Mouse (Mus musculus): ENCODE measurements around the gene Snx3. TPM values are rescaled to one million over a fixed set of nuclear protein-coding genes. Genes with fewer than 3 reads are reported as not detected.
A peak's percentile ranks its signal among the peaks of the same experiment; 100 is the strongest.

The Snx3 gene
- polyA plus RNA-seq, 1 experiment from 2014 or later, result 260 TPM

- no peaks in the 10 kb centered on the region for H3K9me3 ChIP-seq
- no peak for DNase-seq (ENCODE audit: extremely low spot score, low spot score)
- H3K27ac ChIP-seq, result no peak overlapping the region
- WGBS, result 40% methylated on average over 8 of the region's 8 CpGs
- H3K4me3 ChIP-seq, result no peak overlapping the region
- H3K36me3 ChIP-seq (replicated peaks), result no peaks in the 10 kb centered on the region
- H3K4me1 ChIP-seq, result peaks cover 6% of the 10 kb centered on the region
- no peaks in the 10 kb centered on the region for H3K27me3 ChIP-seq (ENCODE audit: poor library complexity, severe bottlenecking)
Observed at GRCm38 (mm10) chr10:42488606-42489296, 13.1 kb upstream of the Snx3 start.

GRCm38 (mm10) chr10:42491158-42491557 is 10.7 kb upstream of the Snx3 start:
- Histone ChIP-seq H3K27ac (no peak overlapping the region), H3K4me1 (peaks cover 6% of the 10 kb centered on the region), H3K9me3 (no peaks in the 10 kb centered on the region), H3K4me3 (no peak overlapping the region), H3K27me3 (ENCODE audit: poor library complexity, severe bottlenecking) (no peaks in the 10 kb centered on the region), H3K36me3 (replicated peaks) (no peaks in the 10 kb centered on the region)
- WGBS, result 67% methylated on average over 1 of the region's 1 CpGs
- no peak for DNase-seq (ENCODE audit: extremely low spot score, low spot score)

- 86% methylated on average over 10 of the region's 10 CpGs for WGBS
- H3K27ac ChIP-seq, result no peak overlapping the region
- H3K27me3 ChIP-seq (ENCODE audit: poor library complexity, severe bottlenecking), result no peaks in the 10 kb centered on the region
- no peaks in the 10 kb centered on the region for H3K36me3 ChIP-seq (replicated peaks)
- no peaks in the 10 kb centered on the region for H3K9me3 ChIP-seq
- H3K4me3 ChIP-seq, result no peak overlapping the region
- peaks cover 6% of the 10 kb centered on the region for H3K4me1 ChIP-seq
- DNase-seq (ENCODE audit: extremely low spot score, low spot score), result no peak
Observed at GRCm38 (mm10) chr10:42492027-42492771, 9.6 kb upstream of the Snx3 start.

- WGBS, result 49% methylated on average over 4 of the region's 4 CpGs
- Histone ChIP-seq H3K27ac (no peak overlapping the region), H3K4me1 (peaks cover 6% of the 10 kb centered on the region), H3K27me3 (ENCODE audit: poor library complexity, severe bottlenecking) (no peaks in the 10 kb centered on the region), H3K4me3 (no peak overlapping the region), H3K9me3 (no peaks in the 10 kb centered on the region), H3K36me3 (replicated peaks) (no peaks in the 10 kb centered on the region)
- DNase-seq (ENCODE audit: extremely low spot score, low spot score), result no peak
Observed at GRCm38 (mm10) chr10:42493000-42493399, 8.8 kb upstream of the Snx3 start.

GRCm38 (mm10) chr10:42500611-42501010 is 1.2 kb upstream of the Snx3 start:
- H3K4me1 ChIP-seq, result peaks cover 16% of the 10 kb centered on the region
- H3K27me3 ChIP-seq (ENCODE audit: poor library complexity, severe bottlenecking), result no peaks in the 10 kb centered on the region
- H3K4me3 ChIP-seq, result no peak overlapping the region
- 94% methylated on average over 8 of the region's 8 CpGs for WGBS
- DNase-seq (ENCODE audit: extremely low spot score, low spot score), result no peak
- 0 out of 2 replicates have a peak overlapping the region, but pooled peaks have one; percentile 96 for H3K27ac ChIP-seq
- peaks cover 15% of the 10 kb centered on the region for H3K36me3 ChIP-seq (replicated peaks)
- no peaks in the 10 kb centered on the region for H3K9me3 ChIP-seq

- WGBS, result 84% methylated on average over 5 of the region's 5 CpGs
- Histone ChIP-seq H3K4me1 (peaks cover 16% of the 10 kb centered on the region), H3K36me3 (replicated peaks) (peaks cover 17% of the 10 kb centered on the region), H3K27me3 (ENCODE audit: poor library complexity, severe bottlenecking) (no peaks in the 10 kb centered on the region), H3K9me3 (no peaks in the 10 kb centered on the region), H3K27ac (peak overlapping the region; percentile 96), H3K4me3 (peak overlapping the region; percentile 89)
- DNase-seq (ENCODE audit: extremely low spot score, low spot score), result no peak
Observed at GRCm38 (mm10) chr10:42501161-42501560, 669 bp upstream of the Snx3 start.

GRCm38 (mm10) chr10:42502349-42503111 is 700 bp downstream of the Snx3 start:
- H3K4me1 ChIP-seq, result peaks cover 16% of the 10 kb centered on the region
- no peaks in the 10 kb centered on the region for H3K27me3 ChIP-seq (ENCODE audit: poor library complexity, severe bottlenecking)
- H3K4me3 ChIP-seq, result peak overlapping the region; percentile 89
- peak overlapping the region; percentile 96 for H3K27ac ChIP-seq
- H3K36me3 ChIP-seq (replicated peaks), result peaks cover 29% of the 10 kb centered on the region
- DNase-seq (ENCODE audit: extremely low spot score, low spot score), result peak; percentile 62
- H3K9me3 ChIP-seq, result no peaks in the 10 kb centered on the region
- WGBS, result 1% methylated on average over 55 of the region's 55 CpGs

GRCm38 (mm10) chr10:42504096-42504710 is 2.4 kb downstream of the Snx3 start:
- no peak overlapping the region for H3K27ac ChIP-seq
- H3K36me3 ChIP-seq (replicated peaks), result peaks cover 46% of the 10 kb centered on the region
- no peaks in the 10 kb centered on the region for H3K9me3 ChIP-seq
- no peaks in the 10 kb centered on the region for H3K27me3 ChIP-seq (ENCODE audit: poor library complexity, severe bottlenecking)
- DNase-seq (ENCODE audit: extremely low spot score, low spot score), result no peak
- WGBS, result 93% methylated on average over 10 of the region's 10 CpGs
- peaks cover 16% of the 10 kb centered on the region for H3K4me1 ChIP-seq
- no peak overlapping the region for H3K4me3 ChIP-seq

- DNase-seq (ENCODE audit: extremely low spot score, low spot score), result no peak
- H3K36me3 ChIP-seq (replicated peaks), result peaks cover 69% of the 10 kb centered on the region
- H3K9me3 ChIP-seq, result no peaks in the 10 kb centered on the region
- no peaks in the 10 kb centered on the region for H3K27me3 ChIP-seq (ENCODE audit: poor library complexity, severe bottlenecking)
- 86% methylated on average over 6 of the region's 6 CpGs for WGBS
- H3K4me3 ChIP-seq, result no peak overlapping the region
- H3K4me1 ChIP-seq, result no peaks in the 10 kb centered on the region
- no peak overlapping the region for H3K27ac ChIP-seq
Observed at GRCm38 (mm10) chr10:42510141-42510540, 8.3 kb downstream of the Snx3 start.

GRCm38 (mm10) chr10:42511184-42512135 is 9.6 kb downstream of the Snx3 start:
- no peaks in the 10 kb centered on the region for H3K27me3 ChIP-seq (ENCODE audit: poor library complexity, severe bottlenecking)
- H3K4me1 ChIP-seq, result no peaks in the 10 kb centered on the region
- no peak overlapping the region for H3K4me3 ChIP-seq
- WGBS, result 92% methylated on average over 6 of the region's 6 CpGs
- no peak overlapping the region for H3K27ac ChIP-seq
- no peak for DNase-seq (ENCODE audit: extremely low spot score, low spot score)
- H3K36me3 ChIP-seq (replicated peaks), result peaks cover 58% of the 10 kb centered on the region
- H3K9me3 ChIP-seq, result no peaks in the 10 kb centered on the region

GRCm38 (mm10) chr10:42514125-42514524 is 12.3 kb downstream of the Snx3 start:
- Histone ChIP-seq H3K36me3 (replicated peaks) (peaks cover 33% of the 10 kb centered on the region), H3K4me1 (no peaks in the 10 kb centered on the region), H3K27me3 (ENCODE audit: poor library complexity, severe bottlenecking) (no peaks in the 10 kb centered on the region), H3K4me3 (no peak overlapping the region), H3K27ac (no peak overlapping the region), H3K9me3 (no peaks in the 10 kb centered on the region)
- DNase-seq (ENCODE audit: extremely low spot score, low spot score), result no peak

GRCm38 (mm10) chr10:42518363-42518762 is 16.5 kb downstream of the Snx3 start:
- peaks cover 16% of the 10 kb centered on the region for H3K4me1 ChIP-seq
- H3K27ac ChIP-seq, result no peak overlapping the region
- WGBS, result 93% methylated on average over 8 of the region's 8 CpGs
- H3K9me3 ChIP-seq, result no peaks in the 10 kb centered on the region
- H3K4me3 ChIP-seq, result no peak overlapping the region
- H3K36me3 ChIP-seq (replicated peaks), result peaks cover 4% of the 10 kb centered on the region; the same call in 1 of the 2 replicates
- no peaks in the 10 kb centered on the region for H3K27me3 ChIP-seq (ENCODE audit: poor library complexity, severe bottlenecking)
- no peak for DNase-seq (ENCODE audit: extremely low spot score, low spot score)

Data from forebrain, embryonic 10.5 days (tissue).